Mouse (Mus musculus): Measurements from ENCODE around the gene C3. TPM values are rescaled to one million over a fixed set of nuclear protein-coding genes. Genes with fewer than 3 reads are reported as not detected.

The C3 gene
- polyA plus RNA-seq, 1 experiment from 2014 or later = 19.5 TPM

- WGBS = 3% methylated on average over 18 of the region's 18 CpGs
- ATAC-seq (ENCODE audit: insufficient read depth, low FRiP score) = no peak
- Histone ChIP-seq H3K27me3 (ENCODE audit: control insufficient read depth, insufficient read depth, low read length) (no peaks in the 10 kb centered on the region), H3K4me1 (ENCODE audit: control insufficient read depth, insufficient read depth, low read length) (peaks cover 26% of the 10 kb centered on the region), H3K4me2 (ENCODE audit: low read depth, low read length) (peak overlapping the region; percentile 91), H3K36me3 (ENCODE audit: control insufficient read depth, insufficient read depth, low read length) (peaks cover 1% of the 10 kb centered on the region), H3K9me3 (replicated peaks; ENCODE audit: control insufficient read depth, low read length) (no peaks in the 10 kb centered on the region), H3K9ac (ENCODE audit: low read length) (peak overlapping the region; percentile 90), H3K27ac (ENCODE audit: low read length) (peak overlapping the region; percentile 93), H3K4me3 (replicated peaks; ENCODE audit: low read length) (peak overlapping the region; percentile 94)
Observed at GRCm38 (mm10) chr17:57246663-57247392, 18.9 kb upstream of the C3 start.

GRCm38 (mm10) chr17:57245311-57245929 is 17.5 kb upstream of the C3 start:
- Histone ChIP-seq H3K27me3 (ENCODE audit: control insufficient read depth, insufficient read depth, low read length) (no peaks in the 10 kb centered on the region), H3K9me3 (replicated peaks; ENCODE audit: control insufficient read depth, low read length) (no peaks in the 10 kb centered on the region), H3K9ac (ENCODE audit: low read length) (no peak overlapping the region), H3K27ac (ENCODE audit: low read length) (no peak overlapping the region), H3K4me3 (replicated peaks; ENCODE audit: low read length) (no peak overlapping the region), H3K4me1 (ENCODE audit: control insufficient read depth, insufficient read depth, low read length) (peaks cover 15% of the 10 kb centered on the region), H3K36me3 (ENCODE audit: control insufficient read depth, insufficient read depth, low read length) (peaks cover 3% of the 10 kb centered on the region), H3K4me2 (ENCODE audit: low read depth, low read length) (no peak overlapping the region)
- no peak for ATAC-seq (ENCODE audit: insufficient read depth, low FRiP score)
- WGBS = 88% methylated on average over 10 of the region's 10 CpGs

GRCm38 (mm10) chr17:57243650-57244370 is 15.9 kb upstream of the C3 start:
- Histone ChIP-seq H3K9me3 (replicated peaks; ENCODE audit: control insufficient read depth, low read length) (no peaks in the 10 kb centered on the region), H3K36me3 (ENCODE audit: control insufficient read depth, insufficient read depth, low read length) (peaks cover 3% of the 10 kb centered on the region), H3K27me3 (ENCODE audit: control insufficient read depth, insufficient read depth, low read length) (no peaks in the 10 kb centered on the region), H3K4me3 (replicated peaks; ENCODE audit: low read length) (no peak overlapping the region), H3K27ac (ENCODE audit: low read length) (no peak overlapping the region), H3K9ac (ENCODE audit: low read length) (no peak overlapping the region), H3K4me2 (ENCODE audit: low read depth, low read length) (no peak overlapping the region), H3K4me1 (ENCODE audit: control insufficient read depth, insufficient read depth, low read length) (peaks cover 12% of the 10 kb centered on the region)
- WGBS = 66% methylated on average over 10 of the region's 10 CpGs
- ATAC-seq (ENCODE audit: insufficient read depth, low FRiP score) = no peak

GRCm38 (mm10) chr17:57237181-57237580 is 9.2 kb upstream of the C3 start:
- H3K36me3 ChIP-seq (ENCODE audit: control insufficient read depth, insufficient read depth, low read length) = peaks cover 8% of the 10 kb centered on the region
- H3K27ac ChIP-seq (ENCODE audit: low read length) = no peak overlapping the region
- H3K4me3 ChIP-seq (replicated peaks; ENCODE audit: low read length) = no peak overlapping the region
- no peaks in the 10 kb centered on the region for H3K9me3 ChIP-seq (replicated peaks; ENCODE audit: control insufficient read depth, low read length)
- H3K4me1 ChIP-seq (ENCODE audit: control insufficient read depth, insufficient read depth, low read length) = peaks cover 3% of the 10 kb centered on the region; the same call in 1 of the 2 replicates
- no peak overlapping the region for H3K4me2 ChIP-seq (ENCODE audit: low read depth, low read length)
- H3K9ac ChIP-seq (ENCODE audit: low read length) = no peak overlapping the region
- H3K27me3 ChIP-seq (ENCODE audit: control insufficient read depth, insufficient read depth, low read length) = no peaks in the 10 kb centered on the region
- 93% methylated on average over 9 of the region's 9 CpGs for WGBS
- ATAC-seq (ENCODE audit: insufficient read depth, low FRiP score) = no peak

GRCm38 (mm10) chr17:57235803-57236202 is 7.9 kb upstream of the C3 start:
- no peak overlapping the region for H3K4me3 ChIP-seq (replicated peaks; ENCODE audit: low read length)
- WGBS = 87% methylated on average over 5 of the region's 5 CpGs

GRCm38 (mm10) chr17:57234254-57234928 is 6.5 kb upstream of the C3 start:
- no peak overlapping the region for H3K9ac ChIP-seq (ENCODE audit: low read length)

More at GRCm38 (mm10) chr17:57235803-57236202, 7.9 kb upstream of the C3 start:
- no peaks in the 10 kb centered on the region for H3K9me3 ChIP-seq (replicated peaks; ENCODE audit: control insufficient read depth, low read length)
- no peak overlapping the region for H3K9ac ChIP-seq (ENCODE audit: low read length)
- no peak overlapping the region for H3K4me2 ChIP-seq (ENCODE audit: low read depth, low read length)
- peaks cover 5% of the 10 kb centered on the region for H3K36me3 ChIP-seq (ENCODE audit: control insufficient read depth, insufficient read depth, low read length)
- no peak overlapping the region for H3K27ac ChIP-seq (ENCODE audit: low read length)
- no peak for ATAC-seq (ENCODE audit: insufficient read depth, low FRiP score)
- no peaks in the 10 kb centered on the region for H3K27me3 ChIP-seq (ENCODE audit: control insufficient read depth, insufficient read depth, low read length)
- H3K4me1 ChIP-seq (ENCODE audit: control insufficient read depth, insufficient read depth, low read length) = peaks cover 5% of the 10 kb centered on the region; the same call in 1 of the 2 replicates

GRCm38 (mm10) chr17:57233038-57233437 is 5.1 kb upstream of the C3 start:
- Histone ChIP-seq H3K27ac (ENCODE audit: low read length) (no peak overlapping the region), H3K9me3 (replicated peaks; ENCODE audit: control insufficient read depth, low read length) (no peaks in the 10 kb centered on the region), H3K4me1 (ENCODE audit: control insufficient read depth, insufficient read depth, low read length) (peaks cover 8% of the 10 kb centered on the region; the same call in 1 of the 2 replicates), H3K4me3 (replicated peaks; ENCODE audit: low read length) (no peak overlapping the region), H3K36me3 (ENCODE audit: control insufficient read depth, insufficient read depth, low read length) (peaks cover 5% of the 10 kb centered on the region), H3K4me2 (ENCODE audit: low read depth, low read length) (no peak overlapping the region), H3K27me3 (ENCODE audit: control insufficient read depth, insufficient read depth, low read length) (no peaks in the 10 kb centered on the region), H3K9ac (ENCODE audit: low read length) (no peak overlapping the region)
- WGBS = 24% methylated on average over 7 of the region's 7 CpGs
- ATAC-seq (ENCODE audit: insufficient read depth, low FRiP score) = peak; percentile 49; the same call in 1 of the 2 replicates

More at GRCm38 (mm10) chr17:57234254-57234928, 6.5 kb upstream of the C3 start:
- Histone ChIP-seq H3K4me1 (ENCODE audit: control insufficient read depth, insufficient read depth, low read length) (peaks cover 8% of the 10 kb centered on the region; the same call in 1 of the 2 replicates), H3K4me3 (replicated peaks; ENCODE audit: low read length) (no peak overlapping the region; the same call in 1 of the 2 replicates), H3K27me3 (ENCODE audit: control insufficient read depth, insufficient read depth, low read length) (no peaks in the 10 kb centered on the region), H3K4me2 (ENCODE audit: low read depth, low read length) (no peak overlapping the region), H3K36me3 (ENCODE audit: control insufficient read depth, insufficient read depth, low read length) (peaks cover 5% of the 10 kb centered on the region), H3K27ac (ENCODE audit: low read length) (no peak overlapping the region), H3K9me3 (replicated peaks; ENCODE audit: control insufficient read depth, low read length) (no peaks in the 10 kb centered on the region)
- no peak for ATAC-seq (ENCODE audit: insufficient read depth, low FRiP score)
- WGBS = 80% methylated on average over 12 of the region's 12 CpGs

- H3K4me2 ChIP-seq (ENCODE audit: low read depth, low read length) = no peak overlapping the region
- H3K4me3 ChIP-seq (replicated peaks; ENCODE audit: low read length) = no peak overlapping the region
- H3K9ac ChIP-seq (ENCODE audit: low read length) = no peak overlapping the region
- no peaks in the 10 kb centered on the region for H3K9me3 ChIP-seq (replicated peaks; ENCODE audit: control insufficient read depth, low read length)
- ATAC-seq (ENCODE audit: insufficient read depth, low FRiP score) = no peak
- WGBS = 90% methylated on average over 1 of the region's 1 CpGs
- H3K36me3 ChIP-seq (ENCODE audit: control insufficient read depth, insufficient read depth, low read length) = peaks cover 5% of the 10 kb centered on the region
- no peak overlapping the region for H3K27ac ChIP-seq (ENCODE audit: low read length)
- peaks cover 8% of the 10 kb centered on the region; the same call in 1 of the 2 replicates for H3K4me1 ChIP-seq (ENCODE audit: control insufficient read depth, insufficient read depth, low read length)
- H3K27me3 ChIP-seq (ENCODE audit: control insufficient read depth, insufficient read depth, low read length) = no peaks in the 10 kb centered on the region
Observed at GRCm38 (mm10) chr17:57232200-57232599, 4.3 kb upstream of the C3 start.

All from stomach, embryonic 16.5 days (tissue).